In genomic region chr12:11247460-11247859, GRCm38 (mm10) we compare ENCODE assay signal across 48 mouse cellular contexts. TPM values are rescaled to one million over a fixed set of nuclear protein-coding genes. Genes with fewer than 3 reads are reported as not detected.
"Had no signal": no experiment of that assay in that cellular context is flagged by ENCODE, and none has a peak within 500 bp of the region (broad histone marks: within the 10 kb centered on the region; RNA-seq: fewer than 3 reads in every experiment).

No protein-coding gene starts in this region.

- ATAC-seq: hindbrain, postnatal 0 days; inflammation-experienced regulatory T-cells, adult 6 months; intestine, embryonic 15.5 days; intestine, embryonic 16.5 days; intestine, postnatal 0 days had no signal

- H3K9me3 ChIP-seq: heart, embryonic 10.5 days; heart, embryonic 12.5 days; heart, embryonic 13.5 days; heart, embryonic 15.5 days; hindbrain, embryonic 10.5 days; hindbrain, embryonic 12.5 days; hindbrain, embryonic 13.5 days; hindbrain, embryonic 15.5 days; intestine, embryonic 15.5 days; kidney, embryonic 15.5 days had no signal

- H3K4me2 ChIP-seq: heart, embryonic 11.5 days; heart, embryonic 12.5 days; heart, embryonic 13.5 days; heart, embryonic 15.5 days; hindbrain, embryonic 12.5 days; hindbrain, embryonic 13.5 days; hindbrain, embryonic 14.5 days; hindbrain, embryonic 15.5 days; intestine, embryonic 15.5 days; kidney, embryonic 15.5 days had no signal

- DNase-seq: heart, postnatal 14 days; heart, postnatal 36 days; heart, postnatal 4 days; kidney, adult 11 months; kidney, adult 18-20 months; kidney, adult 2 months; kidney, adult 8-10 months; kidney, adult 9 months; kidney, postnatal 10 days; kidney, postnatal 14 days; kidney, postnatal 25 days; kidney, postnatal 36 days; kidney, postnatal 4 days; layer of hippocampus, adult 9-11 months; layer of hippocampus, postnatal 36 days had no signal

- H3K9ac ChIP-seq: heart, embryonic 12.5 days; heart, embryonic 13.5 days; heart, embryonic 15.5 days; hindbrain, embryonic 12.5 days; hindbrain, embryonic 13.5 days; hindbrain, embryonic 14.5 days; hindbrain, embryonic 15.5 days; intestine, embryonic 15.5 days; kidney, embryonic 15.5 days had no signal

- H3K36me3 ChIP-seq: hindbrain, embryonic 15.5 days had no signal

- H3K4me3 ChIP-seq: heart, embryonic 10.5 days; heart, embryonic 12.5 days; heart, embryonic 13.5 days; heart, embryonic 15.5 days; hindbrain, embryonic 10.5 days; hindbrain, embryonic 12.5 days; hindbrain, embryonic 13.5 days; hindbrain, embryonic 15.5 days; intestine, embryonic 15.5 days; kidney, embryonic 15.5 days; layer of hippocampus, adult 2 months; left cerebral cortex, adult 2 months had no signal

- H3K4me1 ChIP-seq: heart, embryonic 10.5 days; heart, embryonic 12.5 days; heart, embryonic 13.5 days; heart, embryonic 15.5 days; hindbrain, embryonic 10.5 days; hindbrain, embryonic 12.5 days; hindbrain, embryonic 13.5 days; hindbrain, embryonic 15.5 days; intestine, embryonic 15.5 days; kidney, embryonic 15.5 days had no signal

- H3K27me3 ChIP-seq: heart, embryonic 12.5 days; heart, embryonic 13.5 days; heart, embryonic 15.5 days; hindbrain, embryonic 12.5 days; hindbrain, embryonic 13.5 days; hindbrain, embryonic 15.5 days; intestine, embryonic 15.5 days; kidney, embryonic 15.5 days had no signal

- H3K27ac ChIP-seq: heart, embryonic 10.5 days; heart, embryonic 13.5 days; heart, embryonic 15.5 days; hindbrain, embryonic 10.5 days; hindbrain, embryonic 12.5 days; hindbrain, embryonic 13.5 days; hindbrain, embryonic 14.5 days; hindbrain, embryonic 15.5 days; hindbrain, postnatal 0 days; intestine, embryonic 15.5 days; kidney, embryonic 15.5 days; kidney, postnatal 0 days; layer of hippocampus, adult 2 months; left cerebral cortex, adult 2 months had no signal

RNA-seq across cellular contexts. Expression of gene Msgn1, which starts 38.7 kb away (rescaled TPM):
- total RNA-seq: heart, postnatal 14 days; heart, postnatal 25 days; heart, postnatal 36 days; heart, postnatal 4 days; hematopoietic stem cell, adult 5-6 weeks; hindbrain, postnatal 0 days; layer of hippocampus, adult 18-20 months; layer of hippocampus, adult 2 months; layer of hippocampus, adult 8-10 months; layer of hippocampus, postnatal 10 days; layer of hippocampus, postnatal 14 days; layer of hippocampus, postnatal 25 days; layer of hippocampus, postnatal 36 days; left cerebral cortex, adult 18-20 months; left cerebral cortex, adult 2 months had no signal
- polyA plus RNA-seq: heart, embryonic 10.5 days; heart, embryonic 11.5 days; heart, embryonic 12.5 days; heart, embryonic 13.5 days; heart, embryonic 15.5 days; heart, postnatal 0 days; hindbrain, embryonic 10.5 days; hindbrain, embryonic 11.5 days; hindbrain, embryonic 12.5 days; hindbrain, embryonic 13.5 days; hindbrain, embryonic 14.5 days; hindbrain, embryonic 15.5 days; hindbrain, postnatal 0 days; inflammation-experienced regulatory T-cells, adult 6 months; intestine, embryonic 14.5 days; intestine, embryonic 15.5 days; intestine, embryonic 16.5 days; intestine, postnatal 0 days; kidney, adult 2 months; kidney, embryonic 14.5 days; kidney, embryonic 15.5 days; kidney, embryonic 16.5 days; kidney, postnatal 0 days; large intestine, adult 2 months had no signal
